Mouse (Mus musculus) heart, postnatal 0 days (tissue): ENCODE measurements at regions not wholly inside any gene's neighbourhood (a gene's known extent, or its start where the extent isn't known, plus 50 kb on each side); places are given as distances from the start of the nearest gene placed in this dataset.

Experiments
- CTCF ChIP-seq: IDR thresholded peaks from 2 replicates; pipeline ENCODE4 v1.5.1; 2016; ENCODE audit warnings: antibody characterized with exemption, control low read depth, low read depth
- EP300 ChIP-seq: IDR thresholded peaks from 2 replicates; pipeline ENCODE4 v1.6.1; 2016; ENCODE audit warnings: antibody characterized with exemption, low read depth

GRCm38 (mm10) chr10:118504811-118505210, 64.0 kb downstream of the Ifng start:
- TF ChIP-seq CTCF: no peak
- no peak for TF ChIP-seq EP300
